Mouse (Mus musculus): ENCODE data around the gene Syne2. TPM values are rescaled to one million over a fixed set of nuclear protein-coding genes. Genes with fewer than 3 reads are reported as not detected.

The Syne2 gene
- total RNA-seq, 2 experiments from 2014 or later: 6.8 to 10.8 TPM

DNA sequence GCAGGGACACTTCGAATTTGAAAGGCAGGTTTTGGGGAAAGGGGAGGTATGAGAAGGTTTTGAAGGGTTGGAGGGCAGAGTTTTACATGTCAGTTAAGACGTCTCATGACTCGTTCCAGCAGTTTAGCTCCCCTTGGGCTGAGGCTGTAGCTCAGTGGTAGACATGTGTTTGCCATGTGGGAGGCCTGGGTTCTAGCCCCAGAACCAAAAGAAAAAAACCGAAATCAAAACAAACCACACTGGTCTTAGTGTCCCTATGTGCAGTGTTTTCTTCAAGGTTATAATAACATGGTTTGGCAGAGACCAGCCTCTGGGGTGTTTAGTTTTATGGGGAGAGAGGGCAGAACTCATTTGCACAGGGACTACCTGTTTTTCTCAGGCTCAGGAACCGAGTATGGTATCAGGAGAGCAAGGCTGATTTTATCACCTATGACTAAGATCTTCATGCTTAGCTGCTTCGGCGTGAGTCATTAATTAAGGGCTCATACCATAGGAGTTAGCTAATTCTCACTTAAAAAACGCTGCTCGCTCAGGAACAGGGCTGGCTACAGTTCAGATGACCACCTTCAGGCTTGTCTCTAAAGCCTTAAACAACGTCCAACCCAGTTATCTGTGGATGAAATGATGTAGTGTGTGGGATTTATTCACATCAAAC, 8.9 kb downstream of the Syne2 start:
- no peak for ATAC-seq (replicated peaks; ENCODE audit: low FRiP score, poor library complexity, severe bottlenecking)

DNA sequence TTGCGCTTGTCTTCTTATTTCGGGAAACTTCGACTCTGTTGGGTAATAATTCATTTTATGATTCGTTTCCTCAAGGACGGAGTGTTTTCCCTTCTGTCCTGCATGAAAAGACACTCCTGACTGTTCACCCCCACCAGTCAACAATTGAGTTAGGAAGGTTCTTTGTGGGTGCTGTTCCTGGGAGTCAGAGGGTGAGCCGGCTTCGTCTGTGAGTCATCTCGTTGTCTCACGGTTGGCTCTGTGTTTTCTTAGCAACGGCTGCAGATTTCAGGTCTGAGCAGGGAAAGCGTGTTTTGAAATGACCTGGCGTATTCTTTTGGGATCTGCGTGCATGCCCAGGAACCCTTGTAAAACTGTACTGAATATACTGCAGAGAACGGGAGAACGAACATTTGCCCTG, 9.8 kb downstream of the Syne2 start:
- no peak for ATAC-seq (replicated peaks; ENCODE audit: low FRiP score, poor library complexity, severe bottlenecking)

DNA sequence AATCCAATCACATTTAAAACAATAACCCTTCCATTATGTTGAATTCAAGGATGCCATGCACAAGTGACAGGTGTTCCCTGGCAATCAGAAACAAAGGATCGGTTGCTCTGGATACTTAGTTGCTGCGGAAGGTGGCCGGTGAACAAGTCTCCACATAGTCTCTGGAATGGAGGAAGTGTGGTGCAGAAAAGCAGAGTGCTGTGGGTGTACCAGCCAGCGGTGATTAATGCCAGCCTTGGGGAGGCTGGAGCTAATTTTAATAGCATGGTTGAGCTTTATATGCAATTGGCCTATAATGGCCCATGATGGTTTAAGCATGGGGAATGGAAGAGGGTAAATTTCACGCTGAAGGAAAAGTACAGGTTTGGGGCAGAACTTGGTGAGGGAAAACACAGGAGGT, 11.7 kb downstream of the Syne2 start:
- no peak for ATAC-seq (replicated peaks; ENCODE audit: low FRiP score, poor library complexity, severe bottlenecking)

DNA sequence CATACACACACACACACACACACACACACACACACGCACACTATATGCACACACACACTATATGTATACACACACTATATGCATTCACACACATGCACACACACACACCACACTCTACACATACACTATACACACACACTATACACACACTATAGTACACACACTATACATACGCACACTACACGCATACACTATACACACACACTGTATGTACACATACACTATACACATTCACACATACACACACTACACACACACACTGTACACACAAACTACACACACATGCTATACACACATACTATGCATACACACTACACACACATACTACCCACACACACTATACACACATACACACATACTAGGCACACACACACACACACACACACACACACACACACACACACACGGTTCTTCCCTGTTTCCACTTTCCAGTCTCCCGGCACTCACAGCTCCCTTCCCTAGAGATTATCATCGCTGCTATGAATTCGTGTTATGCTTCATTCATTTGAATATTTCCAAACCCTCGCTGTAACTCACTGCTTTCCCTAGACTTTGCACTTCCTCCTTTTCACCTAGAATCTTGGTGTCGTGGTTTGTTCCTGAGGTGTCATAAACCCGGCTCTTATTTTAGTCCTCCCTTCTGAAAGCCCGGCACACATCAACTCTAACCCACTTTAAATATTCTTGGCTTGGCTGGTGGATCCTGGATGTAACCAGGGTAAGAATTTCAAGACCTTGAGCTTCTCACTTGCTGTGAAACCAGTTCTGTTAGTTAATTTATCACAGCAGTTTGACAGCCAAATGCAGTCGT, 15.4 kb downstream of the Syne2 start:
- no peak for ATAC-seq (replicated peaks; ENCODE audit: low FRiP score, poor library complexity, severe bottlenecking)

DNA sequence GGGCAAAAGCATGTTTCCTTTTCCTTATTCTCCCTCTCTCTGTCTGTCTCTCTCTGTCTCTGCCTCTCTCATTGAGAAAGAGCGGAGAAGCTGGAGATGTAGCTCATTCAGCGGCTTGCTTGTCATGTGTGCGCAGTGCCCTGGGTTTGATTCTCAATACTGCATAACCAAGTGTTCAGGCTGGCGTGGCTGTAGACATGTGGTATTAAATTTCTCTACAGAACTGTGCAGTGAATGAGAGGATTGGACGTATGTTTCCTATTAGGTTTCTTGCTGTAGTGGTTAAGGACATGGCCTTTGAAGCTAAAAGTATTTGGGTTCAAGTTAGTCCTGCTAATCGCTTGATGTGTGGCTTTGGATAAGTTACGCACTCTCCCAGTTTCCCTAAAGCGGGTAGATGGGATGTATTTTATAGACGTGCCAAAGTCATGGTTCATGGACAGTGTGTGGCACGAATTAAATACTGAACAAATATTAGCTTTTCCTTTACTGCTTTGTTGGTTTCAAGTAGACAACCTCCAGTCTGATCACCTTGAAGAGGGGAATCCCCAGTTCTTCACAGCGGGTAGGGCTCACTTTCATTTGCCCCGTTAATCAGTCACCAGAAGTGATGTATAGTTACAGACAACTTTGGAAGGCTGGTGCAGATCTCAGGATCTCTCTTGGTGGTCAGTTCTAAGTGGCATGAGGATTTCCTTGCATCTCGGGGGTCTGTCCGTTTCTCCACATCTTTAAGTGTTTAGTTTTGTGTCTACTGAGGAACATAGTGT, 16.2 kb downstream of the Syne2 start:
- ATAC-seq (replicated peaks; ENCODE audit: low FRiP score, poor library complexity, severe bottlenecking): no peak

DNA sequence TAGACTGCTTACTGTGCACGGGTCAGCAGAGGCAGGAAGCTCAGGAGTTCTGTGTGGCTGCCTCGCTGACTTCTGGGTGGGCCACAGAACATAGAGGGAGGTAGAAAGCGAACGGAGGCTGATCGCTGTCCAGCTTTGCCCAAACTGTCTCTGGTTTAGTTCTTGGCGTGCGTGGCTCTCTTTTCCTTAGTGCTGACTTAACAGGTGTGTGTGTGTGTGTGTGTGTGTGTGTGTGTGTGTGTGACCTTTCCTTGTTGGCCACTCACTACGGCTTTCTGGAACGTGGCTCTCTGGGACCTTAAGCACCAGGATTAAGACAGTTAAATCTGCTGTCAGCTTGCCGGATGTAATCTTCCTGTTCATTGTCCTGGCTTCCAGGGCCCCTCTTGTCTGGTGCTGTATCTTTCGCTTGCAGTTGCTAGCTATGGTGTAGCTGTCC, 18.6 kb downstream of the Syne2 start:
- no peak for ATAC-seq (replicated peaks; ENCODE audit: low FRiP score, poor library complexity, severe bottlenecking)

DNA sequence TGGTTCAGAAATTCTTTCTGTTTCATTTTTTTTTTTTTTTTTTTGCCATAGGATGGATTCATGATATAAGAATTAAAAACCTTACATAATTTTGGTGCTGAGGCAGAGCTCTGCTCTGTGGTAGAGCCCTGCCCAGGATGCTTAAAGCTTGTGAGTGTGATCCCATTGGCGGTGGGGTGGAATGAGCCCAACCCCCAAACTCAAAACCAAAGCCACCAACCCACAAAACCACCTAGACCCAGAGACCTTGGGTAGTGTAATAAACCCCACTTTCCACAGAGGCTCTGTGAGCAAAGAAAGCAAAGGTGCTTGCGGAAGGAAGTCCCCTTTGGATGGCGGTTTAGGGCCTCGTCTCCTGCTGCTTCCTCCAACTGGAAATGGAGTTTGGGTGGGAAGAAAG, 19.5 kb downstream of the Syne2 start:
- ATAC-seq (replicated peaks; ENCODE audit: low FRiP score, poor library complexity, severe bottlenecking): no peak

DNA sequence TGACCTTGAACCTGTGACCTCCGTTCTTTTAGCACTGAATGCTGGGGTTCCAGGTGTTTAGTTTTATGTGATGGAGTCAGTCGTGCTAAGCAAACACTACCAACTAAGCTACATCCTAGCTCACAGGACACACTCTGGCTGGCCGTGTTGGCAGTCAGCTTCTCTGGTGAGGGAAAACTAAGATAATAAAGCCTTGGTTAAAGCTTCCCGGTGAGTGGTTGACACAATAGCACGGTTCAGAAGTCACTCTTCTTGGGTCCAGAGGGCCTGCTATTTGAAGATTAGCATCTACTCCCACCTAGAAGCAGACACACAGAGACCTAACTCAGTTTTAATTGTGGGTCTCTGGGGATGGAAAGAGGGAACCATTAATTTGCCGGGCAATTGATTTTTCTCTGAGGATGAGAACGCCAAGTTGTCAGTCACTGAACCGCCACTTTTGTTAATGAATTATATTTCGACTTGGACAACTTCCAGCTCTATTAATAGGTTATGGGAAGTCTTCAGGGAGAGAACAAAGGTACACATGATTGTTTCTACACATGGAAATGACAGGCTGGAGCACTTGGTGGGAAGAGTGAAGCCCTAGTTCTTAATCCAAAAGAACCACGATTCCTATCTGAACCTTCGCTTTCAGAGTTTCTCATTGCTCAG, 21.3 kb downstream of the Syne2 start:
- ATAC-seq (replicated peaks; ENCODE audit: low FRiP score, poor library complexity, severe bottlenecking): no peak

DNA sequence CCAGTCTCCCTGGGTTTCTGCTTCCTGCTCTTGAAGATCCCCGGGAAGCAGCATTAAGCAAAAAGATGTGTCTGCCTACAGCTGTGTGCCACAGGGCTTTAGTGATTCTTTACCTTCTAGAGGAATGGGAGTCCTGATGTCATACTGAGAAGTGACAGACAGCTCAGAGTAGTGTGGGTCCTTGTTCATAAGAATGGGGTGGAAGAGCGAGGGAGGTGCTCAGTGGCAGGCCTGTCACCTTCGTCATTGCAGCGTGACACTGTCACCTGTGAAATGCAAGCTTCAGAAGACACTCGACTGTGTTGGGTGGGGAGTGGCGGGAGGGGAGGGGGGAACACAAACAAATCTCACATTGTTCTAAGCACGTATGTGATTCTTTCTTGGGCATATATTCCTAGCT, 23.2 kb downstream of the Syne2 start:
- ATAC-seq (replicated peaks; ENCODE audit: low FRiP score, poor library complexity, severe bottlenecking): no peak

DNA sequence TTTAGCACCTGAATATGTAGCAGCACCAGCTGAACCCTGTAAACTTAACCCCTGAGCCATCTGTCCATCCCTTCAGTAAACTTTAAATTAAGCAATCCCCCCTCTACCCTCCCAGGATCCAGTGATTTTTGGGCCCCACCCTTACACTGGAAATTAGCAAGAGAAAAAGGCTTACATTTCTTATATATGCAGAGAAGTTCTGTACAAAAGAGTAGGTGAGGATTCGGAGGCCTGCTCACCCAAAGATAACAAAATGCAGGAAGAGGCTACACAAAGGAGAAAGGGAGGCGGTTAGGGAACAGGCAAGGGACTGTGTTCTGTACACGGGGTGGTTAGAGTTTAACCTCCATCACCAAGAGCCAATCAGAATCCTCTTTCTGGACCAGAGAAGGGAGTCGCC, 26.4 kb downstream of the Syne2 start:
- ATAC-seq (replicated peaks; ENCODE audit: low FRiP score, poor library complexity, severe bottlenecking): no peak

DNA sequence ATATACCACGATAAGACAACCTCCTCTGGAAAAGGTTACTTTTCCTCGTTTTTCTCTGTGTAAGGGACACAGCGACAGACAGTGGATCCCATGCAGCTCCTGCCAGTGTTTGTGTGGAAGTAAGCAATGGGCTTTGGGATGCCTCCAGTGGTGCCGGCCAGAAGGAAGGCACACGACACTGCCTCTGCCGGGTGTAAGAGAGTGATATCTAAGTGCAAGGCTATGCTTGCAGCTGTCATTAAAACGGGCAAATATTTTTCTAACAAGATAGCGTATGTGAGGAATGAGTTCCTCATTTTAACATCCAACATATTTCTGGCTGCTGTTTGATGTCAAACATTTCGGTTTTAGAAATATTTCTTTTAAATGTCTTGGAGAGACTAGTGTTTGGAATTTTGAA, 27.1 kb downstream of the Syne2 start:
- no peak for ATAC-seq (replicated peaks; ENCODE audit: low FRiP score, poor library complexity, severe bottlenecking)

DNA sequence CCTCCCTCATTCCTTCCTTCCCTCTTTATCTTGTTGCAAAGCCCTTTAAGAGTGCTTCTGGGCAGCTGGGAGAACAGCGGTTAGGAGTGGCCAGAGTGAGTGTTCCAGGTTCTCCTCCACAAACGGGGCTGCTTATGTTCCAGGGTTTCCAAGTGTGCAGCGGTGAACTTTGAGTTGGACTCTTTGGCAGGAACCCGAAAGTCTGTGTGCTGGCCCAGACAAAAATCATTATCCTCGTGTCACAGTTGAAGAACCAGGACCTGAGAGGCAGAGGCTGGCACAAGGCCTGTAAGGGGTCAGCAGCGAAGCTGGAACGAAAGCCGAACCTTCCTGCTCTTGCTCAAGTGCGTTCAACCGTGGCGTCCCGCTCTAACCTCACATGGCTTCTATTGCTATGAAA, 28.6 kb downstream of the Syne2 start:
- no peak for ATAC-seq (replicated peaks; ENCODE audit: low FRiP score, poor library complexity, severe bottlenecking)

DNA sequence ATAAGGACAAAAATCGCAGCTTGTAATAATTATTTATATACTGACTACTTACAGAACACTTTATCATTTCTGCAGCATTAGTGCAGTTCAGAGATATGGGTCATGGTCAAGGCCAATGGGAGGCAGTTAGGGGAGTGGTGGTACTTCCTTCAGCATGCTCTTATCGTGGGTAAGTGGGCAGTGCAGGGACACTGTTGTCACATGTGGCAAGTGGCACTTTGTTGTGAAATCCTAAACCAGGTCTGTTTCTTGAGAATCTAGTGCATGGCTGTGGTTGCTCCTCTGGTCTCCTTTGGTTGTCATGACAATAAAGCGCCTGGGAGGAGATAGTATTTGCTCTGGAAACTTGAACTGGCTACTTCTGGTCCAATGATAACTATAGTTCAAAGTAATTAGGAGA, 32.3 kb downstream of the Syne2 start:
- ATAC-seq (replicated peaks; ENCODE audit: low FRiP score, poor library complexity, severe bottlenecking): no peak

DNA sequence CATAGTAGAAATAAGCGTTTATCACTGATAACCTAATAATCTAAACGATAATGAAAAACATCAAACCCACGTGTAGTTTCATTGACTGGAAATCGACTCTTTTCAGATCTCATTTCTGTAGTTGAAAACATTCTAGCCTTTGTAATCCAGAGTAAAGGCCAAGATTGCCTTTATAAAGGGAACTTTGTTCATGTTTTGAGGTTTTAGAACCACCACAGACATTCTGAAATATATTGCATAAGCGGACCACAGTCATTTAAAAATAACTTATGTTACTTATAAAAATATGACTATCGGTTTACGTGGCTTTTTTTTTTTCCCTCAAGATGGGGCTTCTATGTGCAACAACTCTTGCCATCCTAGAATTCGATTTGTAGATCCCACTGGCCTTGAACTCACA, 33.5 kb downstream of the Syne2 start:
- ATAC-seq (replicated peaks; ENCODE audit: low FRiP score, poor library complexity, severe bottlenecking): no peak

DNA sequence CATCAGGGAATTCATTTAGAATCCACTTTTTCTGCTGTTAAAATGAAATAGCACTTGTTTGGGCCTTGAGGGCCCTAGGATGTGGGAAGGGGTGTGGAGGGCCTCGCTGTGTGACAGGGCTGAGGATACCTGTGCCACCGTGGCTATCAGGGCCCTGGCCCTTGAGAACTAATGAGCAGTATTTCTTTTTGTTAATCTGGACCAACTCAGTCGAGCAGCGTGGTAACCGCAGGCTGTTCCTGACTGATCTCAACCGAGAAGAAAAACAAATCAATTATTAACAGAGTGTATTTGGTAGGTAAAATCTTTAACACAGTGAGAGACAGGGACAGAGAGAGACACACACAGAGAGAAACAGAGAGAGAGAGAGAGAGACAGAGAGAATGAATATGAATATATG, 34.5 kb downstream of the Syne2 start:
- ATAC-seq (replicated peaks; ENCODE audit: low FRiP score, poor library complexity, severe bottlenecking): no peak

DNA sequence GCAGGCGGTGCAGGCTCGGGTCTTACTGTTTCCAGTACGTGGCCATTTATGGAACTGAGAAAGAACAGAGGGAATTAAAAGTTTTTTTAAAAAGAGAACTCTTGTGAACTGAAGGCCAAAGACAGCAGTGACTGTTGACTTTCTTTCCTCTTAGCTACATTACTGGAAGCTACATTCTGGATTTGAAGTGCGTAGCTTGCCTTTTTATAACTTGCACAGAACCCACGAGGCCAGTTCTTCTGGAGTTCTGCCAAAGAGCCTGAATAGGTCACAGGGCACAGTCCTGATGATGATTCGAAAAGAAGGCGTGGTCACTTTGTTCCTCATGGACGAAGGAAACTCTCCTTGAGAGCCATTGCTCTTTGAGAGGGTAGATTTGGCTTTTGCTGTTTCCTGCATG, 35.6 kb downstream of the Syne2 start:
- ATAC-seq (replicated peaks; ENCODE audit: low FRiP score, poor library complexity, severe bottlenecking): no peak

DNA sequence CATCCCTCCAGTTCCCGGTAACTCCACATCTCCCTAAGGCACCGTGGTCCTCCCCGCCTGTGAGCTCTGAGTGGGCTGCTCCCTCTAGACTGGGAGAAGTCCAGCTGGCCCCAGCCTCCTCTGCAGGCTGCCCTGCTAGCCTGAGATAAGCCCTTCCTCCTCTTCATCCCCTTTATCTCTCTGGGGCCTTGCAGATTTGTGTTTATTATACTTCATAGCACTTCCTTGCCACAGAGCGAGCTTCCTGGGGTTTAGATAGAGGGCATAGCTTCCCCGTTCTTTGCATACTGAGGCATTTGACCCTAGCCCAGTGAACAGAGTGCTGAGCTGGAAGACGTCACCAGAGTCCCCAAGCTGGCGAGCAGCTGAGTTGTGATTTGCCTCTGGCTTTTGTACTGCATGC, 37.1 kb downstream of the Syne2 start:
- no peak for ATAC-seq (replicated peaks; ENCODE audit: low FRiP score, poor library complexity, severe bottlenecking)

DNA sequence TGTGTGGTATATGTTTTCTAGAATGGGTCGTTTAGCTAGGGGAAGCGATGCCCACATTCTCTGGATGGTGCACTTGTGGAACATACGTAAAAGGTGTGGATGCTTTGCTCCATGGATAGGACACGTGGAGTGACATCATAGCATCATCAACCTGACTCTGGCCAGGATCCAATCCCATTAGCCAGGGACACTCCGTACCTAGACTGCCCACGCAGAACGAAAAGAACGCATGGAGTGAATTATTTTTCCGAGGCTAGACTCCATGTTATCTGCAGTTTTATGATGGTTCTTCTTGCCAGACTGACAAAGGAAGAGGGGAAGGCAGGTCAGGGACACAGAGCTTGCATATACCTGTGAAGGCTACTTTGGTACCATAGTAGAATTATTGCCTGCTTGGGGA, 37.7 kb downstream of the Syne2 start:
- no peak for ATAC-seq (replicated peaks; ENCODE audit: low FRiP score, poor library complexity, severe bottlenecking)

DNA sequence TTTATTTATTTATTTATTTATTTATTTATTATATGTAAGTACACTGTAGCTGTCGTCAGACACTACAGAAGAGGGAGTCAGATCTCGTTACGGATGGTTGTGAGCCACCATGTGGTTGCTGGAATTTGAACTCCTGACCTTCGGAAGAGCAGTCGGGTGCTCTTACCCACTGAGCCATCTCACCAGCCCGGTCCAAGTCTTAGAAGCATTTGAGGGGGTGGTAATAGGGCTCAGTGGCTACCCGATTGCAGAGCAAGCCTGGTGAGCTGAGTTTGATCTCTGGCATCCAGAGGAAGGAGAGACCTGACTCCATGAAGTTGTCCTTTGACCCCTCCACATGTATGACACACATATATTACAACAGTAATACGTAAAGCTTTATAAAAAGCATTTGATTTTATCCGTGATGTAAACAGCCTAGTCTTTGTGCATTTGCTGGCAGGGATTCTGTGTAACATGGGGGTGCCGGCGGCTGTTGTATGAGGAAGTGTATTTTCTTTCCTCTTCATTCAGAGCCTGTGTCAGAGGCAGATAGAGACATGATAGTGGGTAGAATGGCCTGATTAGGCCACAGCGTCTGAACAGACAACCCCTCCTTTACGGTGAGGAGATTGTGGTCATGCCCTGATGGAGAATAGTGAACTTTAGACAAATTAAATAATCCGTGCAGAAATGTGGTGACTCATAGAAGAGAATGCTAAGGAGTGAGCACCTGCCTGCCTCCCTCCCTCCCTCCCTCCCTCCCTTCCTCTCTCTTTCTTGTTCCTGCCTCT, 38.3 kb downstream of the Syne2 start:
- no peak for ATAC-seq (replicated peaks; ENCODE audit: low FRiP score, poor library complexity, severe bottlenecking)

DNA sequence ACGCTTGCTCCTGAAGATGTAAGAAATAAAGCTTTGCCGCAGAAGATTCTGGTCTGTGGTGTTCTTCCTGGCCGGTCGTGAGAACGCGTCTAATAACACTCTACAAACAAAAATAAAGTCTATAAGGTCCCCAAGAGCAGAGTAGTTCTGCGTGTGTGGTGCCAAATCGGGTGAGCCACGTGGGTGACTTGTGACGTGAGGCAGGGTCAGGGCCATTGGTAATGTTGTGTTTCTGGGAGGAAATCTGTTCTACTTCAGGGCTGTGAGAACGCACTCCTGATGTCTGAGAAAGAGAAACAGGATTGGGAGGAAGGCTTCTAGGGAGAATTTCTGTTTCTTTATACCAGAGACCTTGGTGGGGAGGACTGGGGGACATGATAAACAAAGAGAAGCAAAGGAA, 42.0 kb downstream of the Syne2 start:
- ATAC-seq (replicated peaks; ENCODE audit: low FRiP score, poor library complexity, severe bottlenecking): no peak
